Mouse (Mus musculus): ENCODE measurements around the gene Hmgn5. TPM values are rescaled to one million over a fixed set of nuclear protein-coding genes. Genes with fewer than 3 reads are reported as not detected.

The Hmgn5 gene
- polyA plus RNA-seq (2014; fragmentation: Nextera tagmentation; extraction: Ambion mirVana), result 32.1 and 34.0 TPM in 2 replicates

GRCm38 (mm10) chrX:109013283-109013682, at the start of gene Hmgn5:
Gene Hmgn5 (minus strand): TSS chrX:109013404.
- Histone ChIP-seq H3K4me2 (replicated peaks; ENCODE audit: low read depth, low read length) (peak within 1 kb of the TSS; percentile 37), H3K27me3 (ENCODE audit: control insufficient read depth, insufficient read depth, low read length) (no peaks in the 10 kb centered on the region), H3K36me3 (ENCODE audit: control insufficient read depth, insufficient read depth, low read length) (no peaks in the 10 kb centered on the region), H3K4me3 (ENCODE audit: low read depth, low read length) (peak within 1 kb of the TSS; percentile 42), H3K27ac (ENCODE audit: low read length) (peak within 1 kb of the TSS; percentile 84), H3K9me3 (ENCODE audit: control insufficient read depth, low read depth, low read length) (no peaks in the 10 kb centered on the region), H3K9ac (replicated peaks; ENCODE audit: low read depth, low read length) (peak within 1 kb of the TSS; percentile 25; the same call in 1 of the 2 replicates), H3K4me1 (ENCODE audit: control insufficient read depth, insufficient read depth, low read length) (no peaks in the 10 kb centered on the region)
- peak; percentile 99 for ATAC-seq (ENCODE audit: insufficient number of reproducible peaks, insufficient read depth, low FRiP score, low read depth)
- 17% methylated on average over 25 of the region's 25 CpGs for WGBS

- Histone ChIP-seq H3K4me1 (ENCODE audit: control insufficient read depth, insufficient read depth, low read length) (no peaks in the 10 kb centered on the region), H3K36me3 (ENCODE audit: control insufficient read depth, insufficient read depth, low read length) (no peaks in the 10 kb centered on the region), H3K9me3 (ENCODE audit: control insufficient read depth, low read depth, low read length) (no peaks in the 10 kb centered on the region), H3K27me3 (ENCODE audit: control insufficient read depth, insufficient read depth, low read length) (no peaks in the 10 kb centered on the region), H3K9ac (replicated peaks; ENCODE audit: low read depth, low read length) (no peak overlapping the region), H3K4me3 (ENCODE audit: low read depth, low read length) (no peak overlapping the region), H3K27ac (ENCODE audit: low read length) (no peak overlapping the region), H3K4me2 (replicated peaks; ENCODE audit: low read depth, low read length) (no peak overlapping the region)
- 68% methylated on average over 1 of the region's 1 CpGs for WGBS
- ATAC-seq (ENCODE audit: insufficient number of reproducible peaks, insufficient read depth, low FRiP score, low read depth), result no peak
These were observed 34.6 kb upstream of the Hmgn5 start for GRCm38 (mm10) chrX:109047773-109048172.

GRCm38 (mm10) chrX:109026224-109026623, 13.0 kb upstream of the Hmgn5 start:
- Histone ChIP-seq H3K27me3 (ENCODE audit: control insufficient read depth, insufficient read depth, low read length) (no peaks in the 10 kb centered on the region), H3K9ac (replicated peaks; ENCODE audit: low read depth, low read length) (no peak overlapping the region), H3K9me3 (ENCODE audit: control insufficient read depth, low read depth, low read length) (no peaks in the 10 kb centered on the region), H3K4me2 (replicated peaks; ENCODE audit: low read depth, low read length) (no peak overlapping the region), H3K4me1 (ENCODE audit: control insufficient read depth, insufficient read depth, low read length) (no peaks in the 10 kb centered on the region), H3K36me3 (ENCODE audit: control insufficient read depth, insufficient read depth, low read length) (no peaks in the 10 kb centered on the region), H3K27ac (ENCODE audit: low read length) (no peak overlapping the region), H3K4me3 (ENCODE audit: low read depth, low read length) (no peak overlapping the region)
- no peak for ATAC-seq (ENCODE audit: insufficient number of reproducible peaks, insufficient read depth, low FRiP score, low read depth)
- 42% methylated on average over 1 of the region's 1 CpGs for WGBS

GRCm38 (mm10) chrX:109020858-109021257, 7.7 kb upstream of the Hmgn5 start:
- Histone ChIP-seq H3K9me3 (ENCODE audit: control insufficient read depth, low read depth, low read length) (no peaks in the 10 kb centered on the region), H3K27ac (ENCODE audit: low read length) (no peak overlapping the region), H3K27me3 (ENCODE audit: control insufficient read depth, insufficient read depth, low read length) (no peaks in the 10 kb centered on the region), H3K36me3 (ENCODE audit: control insufficient read depth, insufficient read depth, low read length) (no peaks in the 10 kb centered on the region), H3K4me2 (replicated peaks; ENCODE audit: low read depth, low read length) (no peak overlapping the region), H3K4me1 (ENCODE audit: control insufficient read depth, insufficient read depth, low read length) (no peaks in the 10 kb centered on the region), H3K4me3 (ENCODE audit: low read depth, low read length) (no peak overlapping the region), H3K9ac (replicated peaks; ENCODE audit: low read depth, low read length) (no peak overlapping the region)
- WGBS, result 53% methylated on average over 2 of the region's 2 CpGs
- no peak for ATAC-seq (ENCODE audit: insufficient number of reproducible peaks, insufficient read depth, low FRiP score, low read depth)

- Histone ChIP-seq H3K27me3 (ENCODE audit: control insufficient read depth, insufficient read depth, low read length) (no peaks in the 10 kb centered on the region), H3K9ac (replicated peaks; ENCODE audit: low read depth, low read length) (no peak overlapping the region), H3K4me3 (ENCODE audit: low read depth, low read length) (peak overlapping the region; percentile 42; the same call in 1 of the 2 replicates), H3K4me2 (replicated peaks; ENCODE audit: low read depth, low read length) (peak overlapping the region; percentile 30), H3K27ac (ENCODE audit: low read length) (no peak overlapping the region), H3K36me3 (ENCODE audit: control insufficient read depth, insufficient read depth, low read length) (no peaks in the 10 kb centered on the region), H3K9me3 (ENCODE audit: control insufficient read depth, low read depth, low read length) (no peaks in the 10 kb centered on the region), H3K4me1 (ENCODE audit: control insufficient read depth, insufficient read depth, low read length) (no peaks in the 10 kb centered on the region)
- 24% methylated on average over 4 of the region's 4 CpGs for WGBS
- ATAC-seq (ENCODE audit: insufficient number of reproducible peaks, insufficient read depth, low FRiP score, low read depth), result no peak
These were observed 962 bp upstream of the Hmgn5 start for GRCm38 (mm10) chrX:109014166-109014565.

GRCm38 (mm10) chrX:109013686-109014085, 482 bp upstream of the Hmgn5 start:
- 14% methylated on average over 17 of the region's 17 CpGs for WGBS
- H3K36me3 ChIP-seq (ENCODE audit: control insufficient read depth, insufficient read depth, low read length), result no peaks in the 10 kb centered on the region

GRCm38 (mm10) chrX:109012371-109013031, 703 bp downstream of the Hmgn5 start:
- ATAC-seq (ENCODE audit: insufficient number of reproducible peaks, insufficient read depth, low FRiP score, low read depth), result peak; percentile 72
- Histone ChIP-seq H3K27ac (ENCODE audit: low read length) (peak overlapping the region; percentile 52; the same call in 1 of the 2 replicates), H3K4me3 (ENCODE audit: low read depth, low read length) (peak overlapping the region; percentile 42), H3K27me3 (ENCODE audit: control insufficient read depth, insufficient read depth, low read length) (no peaks in the 10 kb centered on the region), H3K4me2 (replicated peaks; ENCODE audit: low read depth, low read length) (peak overlapping the region; percentile 37), H3K4me1 (ENCODE audit: control insufficient read depth, insufficient read depth, low read length) (no peaks in the 10 kb centered on the region), H3K36me3 (ENCODE audit: control insufficient read depth, insufficient read depth, low read length) (no peaks in the 10 kb centered on the region), H3K9ac (replicated peaks; ENCODE audit: low read depth, low read length) (peak overlapping the region; percentile 25; the same call in 1 of the 2 replicates), H3K9me3 (ENCODE audit: control insufficient read depth, low read depth, low read length) (no peaks in the 10 kb centered on the region)
- WGBS, result 27% methylated on average over 23 of the region's 23 CpGs

More at GRCm38 (mm10) chrX:109013686-109014085, 482 bp upstream of the Hmgn5 start:
- peak overlapping the region; percentile 30 for H3K4me2 ChIP-seq (replicated peaks; ENCODE audit: low read depth, low read length)
- H3K4me3 ChIP-seq (ENCODE audit: low read depth, low read length), result peak overlapping the region; percentile 42
- H3K27ac ChIP-seq (ENCODE audit: low read length), result peak overlapping the region; percentile 84
- no peaks in the 10 kb centered on the region for H3K9me3 ChIP-seq (ENCODE audit: control insufficient read depth, low read depth, low read length)
- ATAC-seq (ENCODE audit: insufficient number of reproducible peaks, insufficient read depth, low FRiP score, low read depth), result peak; percentile 76
- no peaks in the 10 kb centered on the region for H3K27me3 ChIP-seq (ENCODE audit: control insufficient read depth, insufficient read depth, low read length)
- H3K9ac ChIP-seq (replicated peaks; ENCODE audit: low read depth, low read length), result no peak overlapping the region
- H3K4me1 ChIP-seq (ENCODE audit: control insufficient read depth, insufficient read depth, low read length), result no peaks in the 10 kb centered on the region

GRCm38 (mm10) chrX:109011611-109012185, 1.5 kb downstream of the Hmgn5 start:
- Histone ChIP-seq H3K27ac (ENCODE audit: low read length) (no peak overlapping the region), H3K4me1 (ENCODE audit: control insufficient read depth, insufficient read depth, low read length) (no peaks in the 10 kb centered on the region), H3K27me3 (ENCODE audit: control insufficient read depth, insufficient read depth, low read length) (no peaks in the 10 kb centered on the region), H3K9me3 (ENCODE audit: control insufficient read depth, low read depth, low read length) (no peaks in the 10 kb centered on the region), H3K4me3 (ENCODE audit: low read depth, low read length) (peak overlapping the region; percentile 42), H3K4me2 (replicated peaks; ENCODE audit: low read depth, low read length) (peak overlapping the region; percentile 37), H3K36me3 (ENCODE audit: control insufficient read depth, insufficient read depth, low read length) (no peaks in the 10 kb centered on the region), H3K9ac (replicated peaks; ENCODE audit: low read depth, low read length) (no peak overlapping the region)
- 32% methylated on average over 13 of the region's 13 CpGs for WGBS
- no peak for ATAC-seq (ENCODE audit: insufficient number of reproducible peaks, insufficient read depth, low FRiP score, low read depth)

Data from stomach, embryonic 14.5 days (tissue).